Mouse (Mus musculus): ENCODE measurements around the gene Bdh1. TPM values are rescaled to one million over a fixed set of nuclear protein-coding genes. Genes with fewer than 3 reads are reported as not detected.
A peak's percentile ranks its signal among the peaks of the same experiment; 100 is the strongest.
"Not testable (repeated sequence)": the region's sequence is repeated elsewhere in the genome, so short reads cannot be mapped to it uniquely, and the experiment has no call there.

The Bdh1 gene
- total RNA-seq, 2 experiments from 2014 or later = 5.0 to 23.1 TPM

DNA sequence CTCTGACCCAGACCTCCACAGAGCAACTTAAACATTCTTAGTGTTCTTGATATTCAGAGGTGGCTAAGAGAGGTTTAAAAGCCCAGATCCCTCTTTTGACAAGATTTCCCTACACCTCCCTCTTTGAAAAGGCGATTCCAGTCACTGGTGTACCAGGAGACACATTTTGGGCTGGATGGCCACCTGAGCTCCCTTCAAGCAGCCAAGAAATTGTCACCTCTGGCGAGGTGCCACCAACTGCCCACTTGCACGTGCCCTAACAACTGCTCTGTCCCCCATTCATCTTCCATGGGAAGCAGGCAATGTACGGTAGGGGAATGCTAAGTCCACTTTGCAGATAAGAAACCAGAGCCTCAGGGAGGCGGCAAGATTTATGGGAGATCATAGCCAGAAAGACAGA is 39.0 kb downstream of the Bdh1 start:
- no peak for DNase-seq (ENCODE audit: low spot score in 2 of 2)

DNA sequence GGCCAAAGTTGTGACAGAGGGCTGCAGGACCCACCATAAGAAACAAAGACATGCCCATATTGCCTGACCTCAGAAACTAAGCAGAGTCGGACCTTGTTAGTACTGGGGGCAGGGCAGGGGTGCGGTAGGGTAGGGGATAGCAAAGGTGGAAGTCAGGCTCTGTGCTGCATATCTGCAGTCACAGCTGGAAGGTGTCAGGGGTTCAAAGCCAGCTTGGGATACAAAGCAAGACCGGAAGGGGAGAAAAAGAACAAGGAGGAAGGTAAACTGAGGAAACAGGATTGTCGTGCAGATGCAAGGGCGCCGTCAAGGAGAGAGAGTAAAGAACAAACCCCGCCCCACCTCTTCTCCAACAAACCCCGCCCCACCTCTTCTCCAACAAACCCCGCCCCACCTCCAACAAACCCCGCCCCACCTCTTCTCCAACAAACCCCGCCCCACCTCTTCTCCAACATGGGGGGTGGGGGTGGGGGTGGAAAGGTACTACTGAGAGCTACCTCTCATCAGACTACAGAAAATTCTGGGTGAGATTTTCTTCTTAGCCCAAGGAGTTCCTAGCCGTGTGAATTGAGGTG is 40.1 kb downstream of the Bdh1 start:
- DNase-seq (ENCODE audit: low spot score in 2 of 2) = no peak

DNA sequence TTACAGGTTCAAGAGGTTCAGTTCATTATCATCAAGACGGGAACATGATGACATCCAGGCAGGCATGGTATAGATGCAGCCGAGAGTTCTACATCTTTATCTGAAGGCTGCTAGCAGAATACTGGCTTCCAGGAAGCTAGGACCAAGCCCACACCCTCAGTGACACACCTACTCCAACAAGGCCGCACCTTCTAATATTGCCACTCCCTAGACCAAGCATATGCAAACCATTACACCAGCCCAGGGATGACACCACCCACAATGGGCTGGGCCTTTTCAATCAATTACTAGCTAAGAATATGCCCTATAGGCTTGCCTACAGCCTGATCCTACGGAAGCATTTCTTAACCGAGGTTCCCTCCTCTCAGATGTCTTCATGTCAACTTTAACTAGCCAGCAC is 42.9 kb downstream of the Bdh1 start:
- DNase-seq (ENCODE audit: low spot score in 2 of 2) = no peak

DNA sequence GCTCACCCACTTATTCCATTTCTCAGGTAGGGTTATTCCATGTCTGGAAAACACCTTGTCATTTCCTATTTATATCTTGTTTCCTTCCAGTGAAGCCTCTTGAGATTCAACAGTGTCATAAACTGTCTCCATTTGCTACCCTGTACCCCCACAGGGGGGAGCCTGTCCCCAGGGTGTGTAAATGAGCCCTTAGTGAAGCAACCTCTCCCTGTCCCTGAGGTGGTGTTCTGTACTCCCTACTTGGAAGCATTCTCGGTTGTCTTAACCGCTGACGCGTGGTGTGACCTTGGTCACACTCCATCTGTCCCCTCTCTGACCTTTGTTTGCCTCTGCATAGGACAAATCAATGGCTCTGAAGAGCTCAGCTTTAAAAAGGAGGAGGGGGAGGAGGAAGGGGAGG is 43.5 kb downstream of the Bdh1 start:
- peak; percentile 42 to 49 for DNase-seq (ENCODE audit: low spot score in 2 of 2)

DNA sequence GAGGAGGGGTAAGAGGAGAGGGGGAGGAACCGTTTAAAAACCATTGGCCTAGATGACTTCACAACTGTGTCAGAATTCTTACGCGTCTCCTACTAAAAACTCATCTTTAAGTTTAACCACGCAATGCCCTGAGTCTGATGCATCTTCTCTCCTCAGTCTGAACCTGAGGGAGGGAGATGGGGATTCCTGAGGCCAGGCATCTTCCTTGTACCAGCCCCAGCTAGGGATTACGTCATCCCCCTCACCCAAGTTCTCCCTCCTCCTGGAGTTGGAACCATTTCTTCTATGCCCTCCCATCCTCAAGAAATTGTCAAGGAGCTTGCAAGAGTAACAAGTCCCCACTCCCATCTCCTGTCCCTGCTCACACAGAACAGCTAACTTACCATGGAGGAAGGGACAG is 44.0 kb downstream of the Bdh1 start:
- DNase-seq (ENCODE audit: low spot score in 2 of 2) = no peak

DNA sequence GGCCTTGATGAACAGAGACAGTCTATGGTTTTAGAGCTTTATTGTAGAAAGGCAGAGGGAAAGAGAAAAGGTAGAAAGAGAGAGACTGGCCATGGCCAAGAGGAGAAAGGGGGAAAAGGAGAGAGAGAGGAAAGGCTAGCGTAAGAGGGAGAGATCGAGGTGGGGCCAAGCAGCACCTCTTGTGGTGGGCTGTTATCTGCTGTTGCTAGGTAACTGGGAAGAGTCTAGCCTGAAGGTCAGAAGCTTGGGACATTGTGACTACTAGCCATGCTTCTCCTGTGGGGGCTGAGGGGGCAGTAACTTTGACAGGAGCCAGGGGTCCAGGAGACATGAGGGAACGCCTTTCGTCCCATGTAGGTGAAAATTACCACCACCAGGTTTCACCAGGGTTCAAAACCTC is 48.7 kb downstream of the Bdh1 start:
- not testable (repeated sequence) for DNase-seq (ENCODE audit: low spot score in 2 of 2)

DNA sequence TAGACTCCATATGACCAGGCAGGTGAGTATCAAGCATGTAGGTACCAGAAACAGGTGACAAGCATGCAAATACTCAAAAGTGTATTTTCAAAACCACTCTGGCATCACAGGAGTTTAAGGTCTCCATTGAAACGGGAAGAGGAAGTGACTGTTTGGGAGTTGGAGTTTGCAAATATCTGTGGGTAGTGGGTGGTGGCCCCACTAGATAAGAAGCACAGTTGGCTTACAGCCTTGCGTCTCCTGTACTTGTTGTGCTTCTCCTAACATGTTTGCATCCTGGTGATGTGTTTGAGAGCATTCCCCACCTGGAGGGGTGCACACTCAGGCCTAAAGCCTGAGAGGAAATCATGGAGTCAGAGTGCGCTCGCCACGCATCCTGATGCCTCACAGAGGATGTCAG is 49.9 kb downstream of the Bdh1 start:
- DNase-seq (ENCODE audit: low spot score in 2 of 2) = no peak

DNA sequence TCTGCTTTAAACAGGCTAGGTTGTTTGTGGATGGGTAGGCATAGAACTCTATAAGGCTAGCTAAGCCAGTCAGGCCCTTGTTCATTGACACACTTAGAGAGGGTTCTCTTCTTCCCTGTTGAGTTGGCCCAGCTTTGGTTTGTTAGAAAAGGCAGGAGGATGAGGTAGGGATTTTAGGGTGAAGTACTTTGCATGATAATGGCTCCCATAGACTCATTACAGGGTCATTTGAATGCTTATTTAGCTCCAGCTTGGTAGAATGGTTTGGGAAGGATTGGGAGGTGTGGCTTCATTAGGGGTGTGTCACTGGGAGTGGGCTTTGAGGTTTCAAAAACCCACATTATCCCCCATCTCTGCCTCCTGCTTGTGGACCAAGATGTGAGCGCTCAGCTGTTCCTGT is 51.1 kb downstream of the Bdh1 start:
- DNase-seq (ENCODE audit: low spot score in 2 of 2) = no peak

DNA sequence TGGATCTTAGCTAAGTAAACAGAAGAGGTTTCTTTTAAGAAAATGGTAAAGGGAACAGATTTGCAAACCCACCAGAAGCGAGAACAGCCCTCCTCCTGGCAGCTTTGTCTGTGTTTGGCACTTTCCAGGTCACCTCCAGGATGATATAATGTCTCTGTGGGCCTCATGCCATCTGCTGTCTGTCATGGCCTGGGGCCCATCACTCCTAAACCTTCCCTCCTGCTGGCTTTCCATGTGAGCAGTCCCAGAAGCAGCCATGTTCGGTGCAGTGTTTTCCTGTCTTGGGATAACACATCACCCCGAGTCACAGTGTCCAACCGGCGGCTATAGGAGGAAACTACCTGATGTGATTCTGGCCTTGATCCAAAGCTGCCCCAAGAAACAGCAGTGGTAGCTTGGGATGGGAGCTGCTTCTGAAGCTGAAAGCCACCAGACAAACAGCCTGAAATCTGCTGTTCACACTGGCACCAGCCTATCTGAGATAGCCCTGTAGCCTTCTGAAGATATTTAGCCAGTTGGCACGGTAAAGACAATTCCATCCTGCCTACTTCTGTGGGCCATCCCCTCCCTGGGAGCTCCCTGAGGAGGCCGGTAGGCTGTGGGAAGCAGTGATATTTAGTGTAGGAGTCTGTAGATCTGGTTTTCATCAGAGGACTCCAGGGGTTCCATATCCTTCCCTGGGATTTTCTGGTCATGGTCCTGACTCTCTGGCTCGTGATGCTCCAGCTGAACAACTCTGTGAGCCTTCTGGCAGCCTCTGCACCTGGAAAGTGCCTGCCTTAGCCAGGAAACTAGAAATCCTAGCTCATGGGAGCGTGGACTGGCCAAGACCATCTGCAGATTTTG is 53.3 kb downstream of the Bdh1 start:
- DNase-seq (ENCODE audit: low spot score in 2 of 2) = no peak

DNA sequence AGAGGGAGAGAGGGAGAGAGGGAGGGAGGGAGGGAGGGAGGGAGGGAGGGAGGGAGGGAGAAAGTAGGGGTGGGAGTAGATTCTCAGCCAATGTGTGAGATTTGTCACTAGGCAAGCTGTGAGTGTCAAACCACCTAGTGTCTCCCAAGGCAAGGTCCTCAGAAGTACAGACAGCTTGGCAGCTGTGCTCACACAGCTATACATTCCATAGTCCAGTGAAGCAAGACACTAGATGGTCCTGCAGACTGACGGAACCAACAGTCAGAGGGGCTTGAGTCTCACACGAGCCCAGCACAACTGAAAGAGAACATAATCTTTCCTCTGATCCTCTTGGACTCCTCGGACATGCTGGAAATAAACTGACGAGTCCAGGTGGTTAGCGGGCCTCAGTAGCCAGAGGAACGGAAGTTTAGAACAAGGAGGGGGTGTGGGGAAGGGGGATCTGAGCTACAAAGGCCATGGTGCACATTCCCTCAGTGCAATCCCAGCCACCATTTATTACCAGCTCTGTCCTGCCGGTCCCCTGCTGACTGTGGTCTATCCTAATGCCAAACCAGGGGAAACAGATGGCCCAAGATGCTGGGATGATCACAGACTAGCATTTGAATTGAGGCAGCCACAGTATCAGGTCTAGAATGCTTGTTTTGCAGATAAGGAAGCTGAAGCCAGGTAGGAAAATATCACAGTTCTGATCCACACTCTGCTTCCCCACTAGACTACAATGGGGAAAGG is 55.0 kb downstream of the Bdh1 start:
- no peak for DNase-seq (ENCODE audit: low spot score in 2 of 2)

DNA sequence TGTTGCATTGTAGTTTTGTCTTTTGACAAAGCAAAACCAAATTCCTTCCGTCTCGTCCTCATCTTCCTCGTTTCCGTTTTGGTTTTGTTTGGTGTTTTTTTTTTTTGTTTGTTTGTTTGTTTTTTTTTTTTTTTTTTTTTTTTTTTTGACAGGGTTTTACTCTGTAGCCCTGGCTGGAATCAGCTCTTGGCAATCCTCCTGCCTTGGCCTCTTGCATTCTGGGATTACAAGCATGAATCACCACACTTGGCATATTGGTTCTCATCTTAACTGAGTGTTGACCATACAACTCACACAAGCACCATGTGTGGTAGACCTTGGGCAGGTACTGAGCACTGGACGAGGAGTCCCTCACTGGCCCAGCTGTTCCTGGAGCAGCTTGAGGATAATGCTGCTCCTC is 63.3 kb downstream of the Bdh1 start:
- DNase-seq (ENCODE audit: low spot score in 2 of 2) = peak in 1 of 2 experiments; percentile 1

DNA sequence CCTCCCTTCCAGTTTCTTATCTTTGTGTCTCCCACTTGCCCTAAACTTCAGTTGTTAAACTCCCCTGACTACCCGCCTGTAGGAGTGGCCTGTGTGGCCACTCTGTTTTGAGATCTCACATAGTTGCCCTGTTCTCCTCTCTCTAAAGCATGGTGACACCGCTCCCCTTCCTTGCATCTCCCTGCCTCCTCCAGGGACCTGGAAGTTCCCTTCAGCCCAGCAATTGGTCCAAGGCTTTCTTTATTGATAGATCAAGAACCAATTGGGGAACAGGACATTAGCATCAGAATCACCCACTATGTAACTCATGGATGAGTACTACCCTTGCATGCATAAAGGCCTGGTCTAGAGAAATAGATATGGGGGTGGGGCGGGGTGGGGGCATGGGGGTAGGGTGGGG is 65.2 kb downstream of the Bdh1 start:
- DNase-seq (ENCODE audit: low spot score in 2 of 2) = no peak

DNA sequence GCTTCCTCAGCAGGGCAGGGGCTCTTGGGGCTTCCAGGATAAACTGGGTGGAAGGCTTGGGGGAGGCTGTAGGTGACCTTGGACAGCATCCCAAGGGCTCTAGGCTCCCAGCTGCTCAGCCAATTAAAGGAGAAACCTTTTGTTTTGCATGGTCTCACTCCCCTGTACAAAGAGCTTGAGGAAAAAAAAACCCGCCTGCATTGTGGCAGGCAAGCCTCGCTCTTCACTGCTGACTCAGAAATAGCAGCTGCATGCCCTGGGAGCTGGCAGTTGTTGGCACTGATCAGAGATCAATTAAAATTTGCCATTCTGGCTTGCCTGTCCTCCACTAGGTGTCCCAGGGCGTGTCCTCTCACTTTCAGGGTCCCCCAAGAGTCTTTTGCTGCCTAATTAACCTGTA is 67.0 kb downstream of the Bdh1 start:
- DNase-seq (ENCODE audit: low spot score in 2 of 2) = no peak

DNA sequence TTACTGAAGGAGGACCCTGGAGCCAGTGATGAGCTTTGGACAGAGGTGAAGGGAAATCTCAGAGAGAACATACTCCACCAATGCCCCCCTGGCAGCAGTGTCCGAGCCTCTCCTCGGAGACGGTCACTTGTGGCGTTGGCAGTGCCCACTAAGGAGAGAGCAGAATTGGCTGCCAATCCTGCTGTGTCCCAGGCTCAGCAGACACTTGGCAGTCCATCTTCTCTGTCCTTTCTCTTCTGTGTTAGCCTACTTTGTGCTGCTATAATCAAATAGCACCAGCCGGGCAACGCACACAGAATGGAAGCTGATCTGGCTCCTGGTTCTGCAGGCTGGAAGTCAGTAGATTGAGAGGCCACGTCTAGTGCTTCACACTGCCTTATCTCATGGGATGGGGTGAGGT is 68.9 kb downstream of the Bdh1 start:
- no peak for DNase-seq (ENCODE audit: low spot score in 2 of 2)

DNA sequence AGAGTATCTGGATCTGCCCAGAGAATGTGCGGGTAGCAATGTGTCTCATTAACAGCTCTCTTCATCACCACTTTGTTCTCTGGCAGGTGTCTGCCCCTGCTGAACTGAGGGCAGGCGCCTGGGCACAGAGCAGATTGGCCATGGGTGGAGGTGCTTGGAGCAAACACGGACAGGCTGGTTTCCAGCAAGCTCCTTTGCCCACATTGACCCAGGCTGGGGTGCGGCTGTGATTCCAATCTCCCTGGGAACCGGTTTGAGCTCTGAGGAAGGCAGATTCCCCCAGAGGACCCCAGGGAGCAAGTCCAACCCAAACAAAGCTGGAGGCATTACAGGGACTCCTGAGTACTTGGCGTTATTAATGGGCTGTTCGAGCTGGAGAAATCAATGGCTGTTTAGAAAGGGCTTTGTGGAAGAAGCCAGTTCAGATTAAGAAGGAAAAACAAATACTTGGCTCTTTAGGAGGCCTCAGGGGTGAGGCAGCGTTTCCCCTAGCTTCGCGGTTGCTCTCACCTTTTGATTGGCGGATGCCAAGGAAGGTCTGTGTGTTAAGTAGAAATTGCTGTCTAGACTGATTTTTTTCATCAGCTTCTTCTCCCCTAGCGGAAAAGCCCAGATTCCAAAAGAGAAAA is 71.0 kb downstream of the Bdh1 start:
- no peak for DNase-seq (ENCODE audit: low spot score in 2 of 2)

DNA sequence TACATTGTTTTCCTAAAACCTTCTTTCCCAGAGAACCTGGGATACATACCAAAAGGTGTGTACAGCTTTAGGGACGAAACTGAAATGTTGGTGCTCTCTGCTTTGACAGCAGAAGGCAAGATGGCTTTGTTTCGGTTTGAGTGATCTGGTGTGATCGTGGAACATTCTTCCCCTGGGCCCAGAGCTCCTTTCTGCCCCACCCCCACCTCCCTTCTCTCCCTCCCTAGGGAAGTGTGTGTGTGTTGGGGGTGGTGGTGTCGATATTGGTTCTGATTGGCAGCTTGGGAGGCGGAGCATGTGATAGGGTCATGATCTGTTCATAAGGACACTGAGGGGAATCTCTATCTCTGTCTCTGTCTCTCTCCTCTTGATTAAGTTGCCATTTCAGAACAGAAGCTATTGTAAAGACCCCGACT is 71.5 kb downstream of the Bdh1 start:
- DNase-seq (ENCODE audit: low spot score in 2 of 2) = no peak

DNA sequence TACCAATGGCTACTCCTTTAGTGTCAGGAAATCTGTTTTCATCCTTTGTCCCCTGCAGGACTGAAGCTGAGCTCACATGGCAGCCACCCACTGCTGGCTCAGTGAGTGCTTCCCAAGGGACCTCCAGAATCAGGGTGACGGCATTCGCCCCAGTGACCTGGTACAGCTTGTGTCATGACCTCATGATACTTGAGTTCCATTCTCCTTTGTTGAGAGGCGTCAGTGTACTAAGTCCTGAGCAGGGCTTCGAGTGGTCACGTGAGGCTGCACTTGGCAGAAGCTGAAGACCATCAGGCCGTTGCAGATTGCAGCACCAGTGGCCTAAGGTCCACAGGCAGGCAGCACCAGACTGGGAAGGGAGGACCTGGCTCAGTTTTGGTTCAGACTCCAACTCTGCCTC is 71.9 kb downstream of the Bdh1 start:
- peak in 1 of 2 experiments; percentile 43 for DNase-seq (ENCODE audit: low spot score in 2 of 2)

DNA sequence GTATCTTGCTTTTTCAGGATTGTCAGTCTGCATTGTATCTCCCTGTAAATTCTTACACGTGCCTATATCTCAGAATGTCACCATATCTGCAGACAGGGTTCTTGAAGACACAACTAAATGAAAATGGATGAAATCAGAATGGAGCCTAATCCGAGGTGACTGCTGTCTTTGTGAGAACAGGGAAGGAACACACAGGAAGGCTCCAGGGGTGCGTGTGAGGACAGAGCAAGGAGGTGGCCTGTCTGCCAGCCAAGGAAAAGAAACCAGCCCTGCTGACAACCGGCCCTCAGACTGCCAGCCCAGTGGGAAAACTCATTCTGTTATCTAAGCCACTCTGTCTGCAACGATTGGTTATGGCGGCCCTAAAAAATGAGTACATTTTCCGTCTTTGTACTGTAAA is 73.3 kb downstream of the Bdh1 start:
- DNase-seq (ENCODE audit: low spot score in 2 of 2) = no peak

DNA sequence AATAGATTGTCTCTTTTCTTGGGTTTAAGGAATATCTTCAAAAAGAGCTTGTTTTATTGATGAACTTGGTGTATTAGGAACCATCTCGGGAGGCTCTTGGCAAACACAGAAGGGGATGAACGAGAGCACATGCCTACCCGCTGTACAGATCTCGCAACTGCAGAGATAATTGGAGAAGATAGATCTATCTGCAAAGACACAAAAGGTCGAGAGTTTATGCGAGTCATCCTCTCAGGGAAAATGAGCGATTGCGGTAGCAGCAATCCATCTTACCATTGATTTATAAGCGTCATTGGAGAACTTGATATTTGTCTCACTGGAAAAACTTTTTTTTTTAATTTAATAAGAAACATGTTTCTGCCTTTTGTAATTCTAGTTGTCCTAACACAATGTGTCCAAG is 73.7 kb downstream of the Bdh1 start:
- no peak for DNase-seq (ENCODE audit: low spot score in 2 of 2)

DNA sequence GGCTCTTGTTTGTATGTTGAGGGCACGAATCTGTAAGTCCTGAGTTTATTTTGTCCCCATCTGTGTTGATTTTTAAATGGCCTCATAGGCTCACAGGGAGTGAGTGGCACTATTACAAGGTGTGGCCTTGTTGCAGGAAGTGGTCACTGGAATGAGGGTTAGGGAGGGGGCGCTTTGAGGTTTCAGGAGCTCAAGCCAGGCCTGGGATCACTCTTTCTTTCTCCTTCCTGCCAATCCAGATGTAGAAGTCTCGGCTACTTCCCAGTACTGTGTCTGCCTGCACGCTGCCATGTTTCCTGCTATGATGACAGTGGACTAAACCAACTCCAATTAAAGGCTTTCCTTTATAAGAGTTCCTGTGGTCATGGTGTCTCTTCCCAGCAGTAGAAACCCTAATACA is 76.3 kb downstream of the Bdh1 start:
- no peak for DNase-seq (ENCODE audit: low spot score in 2 of 2)

DNA sequence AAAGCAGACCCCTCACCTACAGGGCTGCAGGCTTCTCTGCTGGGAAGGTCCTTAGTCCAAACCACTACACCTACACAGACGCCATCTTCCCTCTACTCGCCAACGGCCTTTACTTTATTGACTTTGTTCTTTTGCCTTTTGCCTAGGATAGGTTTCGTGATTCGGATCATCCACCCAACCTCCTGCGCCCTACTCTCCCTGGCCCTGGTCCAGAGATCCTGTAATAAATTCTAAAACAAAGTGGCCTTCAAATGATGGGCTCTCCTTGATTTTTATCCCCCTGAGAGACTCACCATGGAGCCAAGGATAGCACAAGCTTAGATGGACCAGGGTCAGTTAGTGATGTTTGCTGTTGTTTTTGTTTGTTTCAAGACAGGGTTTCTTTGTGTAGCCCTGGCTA is 76.9 kb downstream of the Bdh1 start:
- no peak for DNase-seq (ENCODE audit: low spot score in 2 of 2)
